Mouse (Mus musculus) ES-E14 (cell line): ENCODE data around the gene 4921524J17Rik.

Experiments
- ZC3H11A ChIP-seq: IDR thresholded peaks from 2 replicates; pipeline ENCODE4 v1.6.1; 2012; ENCODE audit warnings: low read depth, mild to moderate bottlenecking, inconsistent platforms, low read length, borderline replicate concordance
- ZNF384 ChIP-seq: IDR thresholded peaks from 2 replicates; pipeline ENCODE4 v1.6.1; 2012; ENCODE audit warnings: low read depth, low read length, inconsistent platforms

GRCm38 (mm10) chr8:85432168-85433016 is at the start of gene 4921524J17Rik:
- TF ChIP-seq ZNF384 = no peak
- no peak for TF ChIP-seq ZC3H11A
